Mouse (Mus musculus): ENCODE results near the gene Kctd15. TPM values are rescaled to one million over a fixed set of nuclear protein-coding genes. Genes with fewer than 3 reads are reported as not detected.

Kctd15 gene
- polyA plus RNA-seq, 1 experiment from 2014 or later, result 7.4 TPM

DNA sequence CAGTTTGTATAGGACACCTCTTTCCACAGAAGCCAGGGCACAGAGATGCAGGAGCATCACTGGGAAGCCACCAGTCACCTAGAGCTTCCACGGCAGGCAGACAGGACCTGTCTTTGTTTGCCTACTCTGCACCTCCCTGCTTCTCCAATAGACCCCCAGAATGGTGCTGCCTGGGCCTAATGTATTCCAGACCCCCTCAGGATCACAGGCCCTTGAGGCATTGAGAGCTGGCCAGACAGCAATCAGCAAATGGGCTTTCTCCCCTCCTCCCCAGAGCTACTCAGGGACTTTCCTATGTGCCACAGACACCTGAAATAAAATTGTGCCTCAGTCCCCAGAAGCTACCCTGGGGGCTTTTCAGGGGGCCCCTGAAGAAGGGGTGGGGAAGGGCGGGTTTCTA, 5.2 kb downstream of the Kctd15 start:
- Histone ChIP-seq H3K9me3 (ENCODE audit: low read length) (no peaks in the 10 kb centered on the region), H3K27ac (ENCODE audit: low read length) (no peak overlapping the region), H3K4me1 (ENCODE audit: insufficient read depth, low read depth, low read length) (no peaks in the 10 kb centered on the region), H3K27me3 (replicated peaks; ENCODE audit: insufficient read depth, low read length) (no peaks in the 10 kb centered on the region), H3K4me3 (ENCODE audit: low read depth, low read length) (no peak overlapping the region), H3K9ac (replicated peaks; ENCODE audit: low read depth) (no peak overlapping the region), H3K4me2 (replicated peaks; ENCODE audit: low read depth, low read length) (no peak overlapping the region), H3K36me3 (ENCODE audit: insufficient read depth, low read length) (no peaks in the 10 kb centered on the region)
- TF ChIP-seq CTCF (IDR thresholded peaks at IDR 0.05) (no peak), EP300 (IDR thresholded peaks at IDR 0.05) (no peak)
- DNase-seq (ENCODE audit: low spot score), result no peak
- WGBS, result 72% methylated on average over 2 of the region's 2 CpGs
- ATAC-seq, result no peak

DNA sequence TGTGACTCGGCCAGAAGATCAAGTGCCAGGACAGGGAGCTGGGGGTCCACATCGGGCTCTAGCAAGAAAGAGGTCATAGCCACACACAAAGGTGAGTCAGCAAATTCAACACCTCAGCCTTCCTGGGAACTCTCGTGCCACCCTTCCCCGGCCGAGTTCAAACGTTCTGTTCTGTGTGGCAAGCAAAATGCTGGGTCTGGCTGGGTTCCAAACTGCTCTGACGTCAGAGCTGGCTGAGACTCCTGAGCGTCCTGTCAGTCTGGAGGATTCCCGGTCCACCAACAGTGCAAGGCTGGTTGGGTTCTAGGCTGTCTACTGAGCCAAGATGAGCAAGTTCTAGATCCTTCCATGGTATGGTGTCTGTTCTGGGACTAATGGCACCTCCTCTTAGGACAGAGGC, 9.5 kb downstream of the Kctd15 start:
- no peaks in the 10 kb centered on the region for H3K27me3 ChIP-seq (replicated peaks; ENCODE audit: insufficient read depth, low read length)
- H3K9ac ChIP-seq (replicated peaks; ENCODE audit: low read depth), result no peak overlapping the region
- TF ChIP-seq CTCF (IDR thresholded peaks at IDR 0.05), result no peak
- TF ChIP-seq EP300 (IDR thresholded peaks at IDR 0.05), result no peak
- DNase-seq (ENCODE audit: low spot score) (peak; percentile 61), ATAC-seq (peak; percentile 62; the same call in 1 of the 2 replicates)
- no peaks in the 10 kb centered on the region for H3K9me3 ChIP-seq (ENCODE audit: low read length)
- no peak overlapping the region for H3K27ac ChIP-seq (ENCODE audit: low read length)
- H3K4me1 ChIP-seq (ENCODE audit: insufficient read depth, low read depth, low read length), result no peaks in the 10 kb centered on the region
- WGBS, result 30% methylated on average over 9 of the region's 9 CpGs
- no peak overlapping the region for H3K4me3 ChIP-seq (ENCODE audit: low read depth, low read length)
- H3K4me2 ChIP-seq (replicated peaks; ENCODE audit: low read depth, low read length), result no peak overlapping the region
- no peaks in the 10 kb centered on the region; the same call in 1 of the 2 replicates for H3K36me3 ChIP-seq (ENCODE audit: insufficient read depth, low read length)

DNA sequence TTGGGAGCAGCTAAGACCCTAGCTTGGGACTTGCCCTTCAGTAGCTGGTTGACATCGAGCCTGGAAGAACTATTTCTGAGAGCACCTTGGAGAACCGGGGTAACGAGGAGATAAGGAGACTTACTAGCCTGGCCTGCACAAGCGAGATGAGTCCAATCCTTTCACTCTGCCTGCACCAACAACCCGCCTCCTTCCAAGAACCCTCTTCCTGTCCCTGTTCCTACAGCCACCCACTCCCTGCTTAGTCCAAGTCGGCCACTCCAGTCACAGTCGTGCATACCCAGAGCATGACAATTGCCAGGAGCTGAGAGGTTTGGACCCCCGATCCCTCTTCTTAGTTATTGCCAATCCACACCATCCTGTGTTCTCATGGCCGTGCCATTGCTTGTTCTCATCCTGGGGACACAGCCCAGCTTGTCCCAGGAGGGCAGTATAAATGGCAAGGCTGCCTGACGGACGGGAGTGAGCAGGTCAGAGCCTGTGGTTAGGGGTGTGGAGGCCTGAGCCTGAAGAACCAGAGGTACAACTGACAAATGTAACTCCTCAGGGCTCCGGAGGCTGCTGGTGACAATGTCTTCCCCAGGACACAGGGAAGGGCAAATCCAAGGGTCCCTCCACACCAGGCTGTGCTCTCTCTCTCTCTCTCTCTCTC, 10.3 kb downstream of the Kctd15 start:
- H3K36me3 ChIP-seq (ENCODE audit: insufficient read depth, low read length), result no peaks in the 10 kb centered on the region; the same call in 1 of the 2 replicates
- WGBS, result 71% methylated on average over 12 of the region's 12 CpGs
- ATAC-seq, result no peak

DNA sequence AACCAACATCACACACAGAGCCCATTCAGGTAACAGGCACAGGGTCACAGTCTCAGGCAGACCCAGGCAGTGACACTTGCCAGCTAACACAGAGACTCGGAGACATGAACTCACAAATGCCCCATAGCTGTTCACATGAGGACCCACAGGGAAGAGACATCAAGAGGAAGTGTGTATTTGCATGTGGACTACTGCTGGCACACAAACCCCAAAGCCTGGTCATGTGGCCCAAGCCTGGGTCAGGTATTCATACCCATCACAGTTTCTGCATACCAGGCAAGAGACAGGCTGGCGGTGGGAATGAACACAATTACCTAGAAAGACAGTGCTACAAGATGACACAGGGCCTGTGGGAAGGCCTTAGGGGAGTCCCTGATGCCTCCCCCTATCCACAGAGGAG, 10.9 kb downstream of the Kctd15 start:
- Histone ChIP-seq H3K27me3 (replicated peaks; ENCODE audit: insufficient read depth, low read length) (no peaks in the 10 kb centered on the region), H3K36me3 (ENCODE audit: insufficient read depth, low read length) (no peaks in the 10 kb centered on the region; the same call in 1 of the 2 replicates), H3K9ac (replicated peaks; ENCODE audit: low read depth) (no peak overlapping the region), H3K4me1 (ENCODE audit: insufficient read depth, low read depth, low read length) (no peaks in the 10 kb centered on the region), H3K4me2 (replicated peaks; ENCODE audit: low read depth, low read length) (no peak overlapping the region), H3K4me3 (ENCODE audit: low read depth, low read length) (no peak overlapping the region), H3K9me3 (ENCODE audit: low read length) (no peaks in the 10 kb centered on the region), H3K27ac (ENCODE audit: low read length) (no peak overlapping the region)
- DNase-seq (ENCODE audit: low spot score) (no peak), ATAC-seq (no peak)
- TF ChIP-seq CTCF (IDR thresholded peaks at IDR 0.05) (no peak), EP300 (IDR thresholded peaks at IDR 0.05) (no peak)
- 85% methylated on average over 2 of the region's 2 CpGs for WGBS

More for the DNA sequence above, 10.3 kb downstream of the Kctd15 start:
- H3K4me3 ChIP-seq (ENCODE audit: low read depth, low read length), result no peak overlapping the region
- no peaks in the 10 kb centered on the region for H3K4me1 ChIP-seq (ENCODE audit: insufficient read depth, low read depth, low read length)
- no peak for DNase-seq (ENCODE audit: low spot score)
- no peak overlapping the region for H3K4me2 ChIP-seq (replicated peaks; ENCODE audit: low read depth, low read length)
- TF ChIP-seq EP300 (IDR thresholded peaks at IDR 0.05) (no peak), CTCF (IDR thresholded peaks at IDR 0.05) (no peak)
- H3K9me3 ChIP-seq (ENCODE audit: low read length), result no peaks in the 10 kb centered on the region
- H3K27me3 ChIP-seq (replicated peaks; ENCODE audit: insufficient read depth, low read length), result no peaks in the 10 kb centered on the region
- no peak overlapping the region; the same call in 1 of the 2 replicates for H3K9ac ChIP-seq (replicated peaks; ENCODE audit: low read depth)
- no peak overlapping the region for H3K27ac ChIP-seq (ENCODE audit: low read length)

DNA sequence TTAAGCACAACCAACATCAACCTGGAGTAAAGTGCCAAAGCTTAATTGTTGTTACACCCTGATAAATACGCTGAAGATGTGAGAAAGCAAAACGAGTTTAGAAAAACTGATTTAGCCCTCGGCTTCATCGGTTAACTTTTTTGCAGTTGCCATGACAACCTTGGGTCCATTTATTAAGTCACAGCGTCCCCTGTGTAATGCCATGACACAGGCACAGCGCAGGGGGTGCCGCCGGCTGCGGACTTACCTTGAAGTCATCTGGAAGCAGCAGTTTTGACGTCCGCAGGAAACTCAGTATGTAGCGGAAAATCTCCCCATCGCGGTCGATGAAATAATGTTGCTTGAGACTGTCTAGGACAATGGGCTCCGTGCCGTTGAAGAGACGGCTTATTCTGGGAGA, 11.9 kb downstream of the Kctd15 start:
- no peaks in the 10 kb centered on the region; the same call in 1 of the 2 replicates for H3K36me3 ChIP-seq (ENCODE audit: insufficient read depth, low read length)
- ATAC-seq (no peak), DNase-seq (ENCODE audit: low spot score) (no peak)
- 85% methylated on average over 18 of the region's 18 CpGs for WGBS
- no peak overlapping the region for H3K4me2 ChIP-seq (replicated peaks; ENCODE audit: low read depth, low read length)
- H3K4me3 ChIP-seq (ENCODE audit: low read depth, low read length), result no peak overlapping the region
- no peaks in the 10 kb centered on the region for H3K27me3 ChIP-seq (replicated peaks; ENCODE audit: insufficient read depth, low read length)
- TF ChIP-seq EP300 (IDR thresholded peaks at IDR 0.05) (no peak), CTCF (IDR thresholded peaks at IDR 0.05) (no peak)
- H3K27ac ChIP-seq (ENCODE audit: low read length), result no peak overlapping the region
- no peak overlapping the region for H3K9ac ChIP-seq (replicated peaks; ENCODE audit: low read depth)
- no peaks in the 10 kb centered on the region for H3K9me3 ChIP-seq (ENCODE audit: low read length)
- H3K4me1 ChIP-seq (ENCODE audit: insufficient read depth, low read depth, low read length), result no peaks in the 10 kb centered on the region

DNA sequence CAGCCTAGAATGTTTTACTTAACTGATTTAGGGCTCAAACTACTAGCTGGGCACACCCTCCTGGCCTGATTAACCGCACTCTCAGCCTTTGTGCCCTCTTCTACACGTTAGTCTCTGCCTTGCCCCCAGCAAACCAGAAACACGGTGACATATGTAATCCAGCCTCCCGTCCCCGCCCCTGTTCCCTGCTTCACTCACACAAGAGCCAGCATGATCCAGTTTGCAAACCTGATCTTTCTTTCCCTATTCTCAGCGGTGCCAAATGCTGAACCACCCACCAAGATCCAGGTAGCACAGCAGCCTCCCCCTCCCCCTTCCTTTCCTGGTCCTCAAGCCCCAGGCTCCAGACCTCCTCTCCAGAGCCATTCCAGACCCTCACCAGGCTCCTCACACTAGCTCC, 13.2 kb downstream of the Kctd15 start:
- ATAC-seq (no peak), DNase-seq (ENCODE audit: low spot score) (no peak)
- Histone ChIP-seq H3K27ac (ENCODE audit: low read length) (no peak overlapping the region), H3K4me1 (ENCODE audit: insufficient read depth, low read depth, low read length) (no peaks in the 10 kb centered on the region), H3K9ac (replicated peaks; ENCODE audit: low read depth) (no peak overlapping the region), H3K4me2 (replicated peaks; ENCODE audit: low read depth, low read length) (no peak overlapping the region), H3K36me3 (ENCODE audit: insufficient read depth, low read length) (no peaks in the 10 kb centered on the region; the same call in 1 of the 2 replicates), H3K9me3 (ENCODE audit: low read length) (no peaks in the 10 kb centered on the region), H3K4me3 (ENCODE audit: low read depth, low read length) (no peak overlapping the region), H3K27me3 (replicated peaks; ENCODE audit: insufficient read depth, low read length) (no peaks in the 10 kb centered on the region)
- 82% methylated on average over 6 of the region's 6 CpGs for WGBS
- TF ChIP-seq CTCF (IDR thresholded peaks at IDR 0.05) (no peak), EP300 (IDR thresholded peaks at IDR 0.05) (no peak)

Measured in lung, postnatal 0 days (tissue).